Mouse (Mus musculus): ENCODE data around the gene Cenpt.

Cenpt gene

GRCm38 (mm10) chr8:105805346-105805745 is 47.7 kb downstream of the Cenpt start:
- DNase-seq (ENCODE audit: low read depth, low spot score): no peak

- DNase-seq (ENCODE audit: low read depth, low spot score): no peak
Observed at GRCm38 (mm10) chr8:105804797-105805196, 48.3 kb downstream of the Cenpt start.

GRCm38 (mm10) chr8:105801153-105801904 is 51.7 kb downstream of the Cenpt start:
- no peak for DNase-seq (ENCODE audit: low read depth, low spot score)

DNA sequence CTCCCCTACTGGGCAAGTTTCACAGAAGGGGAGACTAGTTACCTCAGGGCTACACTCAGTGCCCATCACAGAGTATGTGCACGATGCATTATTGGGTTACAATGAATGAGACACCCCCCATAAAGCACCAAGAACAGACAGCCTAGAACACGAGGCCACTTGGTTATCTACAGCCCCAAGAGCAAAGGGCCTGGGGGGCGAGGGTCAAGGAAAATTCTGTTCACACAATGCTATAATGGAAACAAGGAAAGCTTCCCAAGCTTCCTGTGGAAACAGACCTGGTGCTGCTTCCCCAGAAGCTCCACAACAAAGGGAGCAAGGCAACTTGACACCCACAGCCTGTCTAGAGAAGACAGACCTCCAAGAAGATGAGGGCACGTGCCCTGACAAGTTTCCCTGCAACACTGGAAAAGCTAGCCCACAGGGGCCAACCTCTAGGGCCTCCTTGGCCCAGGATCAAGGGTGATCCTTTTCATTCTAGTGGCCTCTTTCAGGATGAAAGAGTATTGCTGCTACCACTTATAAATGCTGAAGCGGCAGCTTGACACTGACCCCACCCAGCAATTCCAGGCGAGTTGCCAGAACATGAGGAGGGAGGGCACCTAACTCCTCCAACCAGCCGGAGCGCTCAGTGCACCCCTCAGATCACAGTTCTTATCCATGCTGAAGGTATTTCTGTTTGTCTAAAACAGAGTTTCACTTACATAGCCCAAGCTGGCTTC is 53.8 kb downstream of the Cenpt start:
- no peak for DNase-seq (ENCODE audit: low read depth, low spot score)

GRCm38 (mm10) chr8:105798408-105798807 is 54.7 kb downstream of the Cenpt start:
- DNase-seq (ENCODE audit: low read depth, low spot score): no peak

- no peak for DNase-seq (ENCODE audit: low read depth, low spot score)
Observed at GRCm38 (mm10) chr8:105795785-105796184, 57.3 kb downstream of the Cenpt start.

Data from CD4-positive helper T cell, adult 2 months (primary cell).